Mouse (Mus musculus): ENCODE measurements around the gene Hnrnpu. TPM values are rescaled to one million over a fixed set of nuclear protein-coding genes. Genes with fewer than 3 reads are reported as not detected.

Hnrnpu gene
- 243 and 369 TPM in 2 replicates for polyA plus RNA-seq (2014; fragmentation: Nextera tagmentation; extraction: Ambion mirVana)

DNA sequence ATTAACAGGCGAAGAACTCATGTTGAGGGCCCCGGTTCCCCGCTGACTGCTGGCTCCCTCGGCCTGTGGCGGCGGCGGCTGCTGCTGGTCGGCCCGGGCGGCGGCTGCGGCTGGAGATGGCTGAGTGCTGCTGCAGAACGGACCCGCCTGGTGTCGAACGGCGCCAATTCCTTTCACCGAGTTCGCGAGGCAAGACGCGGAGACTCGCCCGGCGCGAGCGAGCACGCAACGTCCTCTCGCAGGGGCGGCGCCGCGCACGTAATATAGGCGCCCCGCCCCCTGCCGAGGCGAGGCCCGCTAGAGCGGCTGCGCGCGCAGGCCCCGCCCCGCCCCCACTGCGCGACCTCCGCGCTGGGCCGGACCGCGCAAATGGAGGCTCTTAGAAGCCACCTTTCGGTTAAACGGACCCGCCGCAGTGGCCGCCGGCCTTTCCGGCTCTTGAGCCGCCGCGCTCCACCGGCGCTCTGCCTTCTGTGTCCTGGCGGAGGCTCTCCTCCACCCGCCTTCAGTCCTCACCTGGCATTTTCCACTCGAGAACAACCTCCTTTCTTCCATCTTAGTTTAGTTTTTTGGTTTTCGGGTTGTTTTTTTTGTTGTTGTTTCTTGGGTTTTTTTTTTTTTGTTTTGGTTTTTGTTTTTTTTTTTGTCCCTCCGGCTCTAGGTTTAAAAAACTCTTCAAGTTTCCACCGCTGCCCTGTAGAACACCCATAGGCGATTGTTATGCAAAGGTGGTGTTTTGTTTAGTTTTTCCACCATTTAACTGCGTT, at the start of gene Hnrnpu:
Gene Hnrnpu (minus strand): TSS at position 247 of the 767 bp plus-strand sequence.
- Histone ChIP-seq H3K9me3 (ENCODE audit: control insufficient read depth, low read length) (no peaks in the 10 kb centered on the region), H3K4me1 (ENCODE audit: control insufficient read depth, insufficient read depth, low read length) (peaks cover 23% of the 10 kb centered on the region), H3K27ac (replicated peaks; ENCODE audit: low read depth, low read length) (peak within 1 kb of the TSS; percentile 98), H3K36me3 (ENCODE audit: control insufficient read depth, insufficient read depth, low read length) (peaks cover 24% of the 10 kb centered on the region), H3K27me3 (ENCODE audit: control insufficient read depth, insufficient read depth, low read length) (no peaks in the 10 kb centered on the region), H3K4me3 (replicated peaks; ENCODE audit: low read depth, low read length) (peak within 1 kb of the TSS; percentile 100), H3K4me2 (ENCODE audit: low read length) (peak within 1 kb of the TSS; percentile 79), H3K9ac (replicated peaks; ENCODE audit: low read length) (peak within 1 kb of the TSS; percentile 99)
- peak; percentile 100 for DNase-seq
- ATAC-seq (ENCODE audit: low FRiP score, low TSS enrichment), result peak; percentile 90
- under 1% methylated on average over 73 of the region's 73 CpGs for WGBS

DNA sequence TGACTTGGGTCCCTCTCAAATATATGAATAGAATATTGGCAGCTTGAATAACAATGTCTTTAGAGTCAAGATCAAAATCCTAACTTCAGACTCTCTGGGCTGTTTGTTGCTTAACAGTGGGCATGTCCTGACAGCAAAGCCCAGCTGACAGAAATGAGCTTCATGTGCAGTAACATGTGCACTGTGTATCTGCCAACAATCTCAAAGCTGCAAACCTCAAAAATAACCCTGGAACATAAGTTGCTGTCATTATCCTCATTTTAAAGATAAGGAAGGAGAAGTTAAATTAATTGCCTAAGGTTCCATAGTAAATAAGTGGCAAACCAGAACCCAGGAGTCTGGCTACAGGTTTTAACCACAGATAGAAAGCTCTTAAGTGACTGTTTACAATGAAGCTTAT, 44.6 kb upstream of the Hnrnpu start:
- H3K27me3 ChIP-seq (ENCODE audit: control insufficient read depth, insufficient read depth, low read length), result no peaks in the 10 kb centered on the region
- no peak overlapping the region for H3K4me3 ChIP-seq (replicated peaks; ENCODE audit: low read depth, low read length)
- ATAC-seq (ENCODE audit: low FRiP score, low TSS enrichment), result no peak
- H3K9ac ChIP-seq (replicated peaks; ENCODE audit: low read length), result no peak overlapping the region
- no peaks in the 10 kb centered on the region for H3K9me3 ChIP-seq (ENCODE audit: control insufficient read depth, low read length)
- no peak overlapping the region for H3K27ac ChIP-seq (replicated peaks; ENCODE audit: low read depth, low read length)
- no peak for DNase-seq
- no peak overlapping the region for H3K4me2 ChIP-seq (ENCODE audit: low read length)
- no peaks in the 10 kb centered on the region for H3K4me1 ChIP-seq (ENCODE audit: control insufficient read depth, insufficient read depth, low read length)
- H3K36me3 ChIP-seq (ENCODE audit: control insufficient read depth, insufficient read depth, low read length), result no peaks in the 10 kb centered on the region

DNA sequence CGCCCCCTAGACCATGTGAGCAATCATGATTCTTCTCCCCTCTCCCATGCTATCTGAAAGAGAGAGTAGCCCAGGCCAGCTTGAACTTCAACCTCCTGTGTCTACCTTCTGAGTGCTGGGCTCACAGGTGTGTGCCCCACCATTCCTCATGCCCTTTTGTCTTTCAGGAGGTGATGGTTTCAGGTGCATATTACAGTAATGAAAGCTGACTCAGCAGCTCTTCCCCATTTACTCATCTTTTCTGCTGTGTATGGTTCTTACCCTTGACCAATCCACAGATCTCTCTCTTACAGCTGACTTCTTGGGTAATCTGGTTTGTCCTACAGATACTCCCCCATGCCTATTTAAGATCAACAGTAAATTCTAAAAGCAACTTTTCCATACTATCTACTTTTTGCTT, 41.6 kb upstream of the Hnrnpu start:
- no peak overlapping the region for H3K9ac ChIP-seq (replicated peaks; ENCODE audit: low read length)
- H3K36me3 ChIP-seq (ENCODE audit: control insufficient read depth, insufficient read depth, low read length), result no peaks in the 10 kb centered on the region
- no peak for DNase-seq
- no peaks in the 10 kb centered on the region for H3K9me3 ChIP-seq (ENCODE audit: control insufficient read depth, low read length)
- WGBS, result 85% methylated on average over 1 of the region's 1 CpGs
- no peak overlapping the region for H3K4me3 ChIP-seq (replicated peaks; ENCODE audit: low read depth, low read length)
- no peaks in the 10 kb centered on the region for H3K27me3 ChIP-seq (ENCODE audit: control insufficient read depth, insufficient read depth, low read length)
- H3K4me1 ChIP-seq (ENCODE audit: control insufficient read depth, insufficient read depth, low read length), result no peaks in the 10 kb centered on the region
- no peak overlapping the region for H3K27ac ChIP-seq (replicated peaks; ENCODE audit: low read depth, low read length)
- no peak for ATAC-seq (ENCODE audit: low FRiP score, low TSS enrichment)
- no peak overlapping the region for H3K4me2 ChIP-seq (ENCODE audit: low read length)

DNA sequence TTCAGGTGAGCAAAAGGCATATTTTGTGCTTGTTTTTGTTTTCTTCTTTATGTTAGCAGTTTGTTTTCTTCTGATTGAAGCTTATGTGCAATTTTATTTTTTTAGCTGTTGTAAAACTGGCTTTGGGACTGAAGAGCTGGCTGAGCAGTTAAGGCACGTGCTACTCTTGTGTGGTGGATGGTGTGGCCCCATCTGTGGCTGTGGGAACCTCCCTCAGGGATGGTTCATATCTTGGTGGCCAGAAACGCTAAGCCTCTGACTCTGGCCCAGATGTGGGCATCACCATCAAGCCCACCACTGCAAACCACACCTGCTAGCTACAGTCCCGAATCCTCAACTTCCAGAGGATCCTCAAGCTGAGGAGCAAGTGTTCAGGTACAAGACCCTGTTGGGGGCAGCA, 40.5 kb upstream of the Hnrnpu start:
- no peaks in the 10 kb centered on the region for H3K9me3 ChIP-seq (ENCODE audit: control insufficient read depth, low read length)
- no peaks in the 10 kb centered on the region for H3K36me3 ChIP-seq (ENCODE audit: control insufficient read depth, insufficient read depth, low read length)
- 86% methylated on average over 3 of the region's 3 CpGs for WGBS
- no peaks in the 10 kb centered on the region for H3K27me3 ChIP-seq (ENCODE audit: control insufficient read depth, insufficient read depth, low read length)
- no peaks in the 10 kb centered on the region for H3K4me1 ChIP-seq (ENCODE audit: control insufficient read depth, insufficient read depth, low read length)
- H3K4me3 ChIP-seq (replicated peaks; ENCODE audit: low read depth, low read length), result no peak overlapping the region
- ATAC-seq (ENCODE audit: low FRiP score, low TSS enrichment) (no peak), DNase-seq (no peak)
- no peak overlapping the region for H3K4me2 ChIP-seq (ENCODE audit: low read length)
- no peak overlapping the region for H3K27ac ChIP-seq (replicated peaks; ENCODE audit: low read depth, low read length)
- no peak overlapping the region for H3K9ac ChIP-seq (replicated peaks; ENCODE audit: low read length)

DNA sequence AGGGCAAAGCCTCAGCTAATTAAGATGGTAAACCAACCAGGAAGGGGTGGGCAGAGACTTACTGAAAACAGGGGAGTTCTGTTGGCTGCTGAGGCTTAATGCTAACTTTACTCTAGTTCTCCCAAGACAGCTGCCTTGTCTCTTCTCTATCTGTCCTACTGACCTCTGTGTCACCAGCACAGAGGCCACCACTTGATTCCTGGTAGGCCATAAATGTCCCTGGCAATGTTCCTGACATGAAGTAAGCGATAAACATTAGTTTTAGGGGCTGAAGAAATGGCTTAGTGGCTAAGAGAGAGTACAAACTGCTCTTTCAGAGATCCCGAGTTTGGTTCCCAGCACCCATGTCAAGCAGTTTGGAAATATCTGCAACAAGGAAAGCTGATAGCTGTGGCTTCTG, 39.3 kb upstream of the Hnrnpu start:
- Histone ChIP-seq H3K9me3 (ENCODE audit: control insufficient read depth, low read length) (no peaks in the 10 kb centered on the region), H3K27ac (replicated peaks; ENCODE audit: low read depth, low read length) (no peak overlapping the region), H3K27me3 (ENCODE audit: control insufficient read depth, insufficient read depth, low read length) (no peaks in the 10 kb centered on the region), H3K4me1 (ENCODE audit: control insufficient read depth, insufficient read depth, low read length) (no peaks in the 10 kb centered on the region), H3K9ac (replicated peaks; ENCODE audit: low read length) (no peak overlapping the region), H3K36me3 (ENCODE audit: control insufficient read depth, insufficient read depth, low read length) (no peaks in the 10 kb centered on the region), H3K4me3 (replicated peaks; ENCODE audit: low read depth, low read length) (no peak overlapping the region), H3K4me2 (ENCODE audit: low read length) (no peak overlapping the region)
- ATAC-seq (ENCODE audit: low FRiP score, low TSS enrichment), result no peak
- WGBS, result 79% methylated on average over 2 of the region's 2 CpGs
- DNase-seq, result no peak

DNA sequence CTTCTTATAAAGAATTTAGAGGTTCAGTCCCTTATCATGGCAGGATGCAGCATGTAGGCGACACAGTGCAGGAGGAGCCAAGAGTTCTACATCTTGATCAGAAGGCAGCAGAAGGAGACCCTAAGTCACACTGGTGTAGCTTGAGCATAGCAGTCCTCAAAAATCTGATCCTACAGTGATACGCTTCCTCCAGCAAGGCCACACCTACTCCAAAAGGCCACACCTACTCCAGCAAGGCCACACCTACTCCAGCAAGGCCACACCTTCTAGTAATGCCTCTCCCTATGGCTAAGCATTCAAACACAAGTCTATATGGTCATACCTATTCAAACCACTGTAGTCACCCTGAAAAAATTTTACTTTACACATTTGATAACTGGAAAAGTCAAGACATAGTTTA, 38.5 kb upstream of the Hnrnpu start:
- WGBS, result 83% methylated on average over 2 of the region's 2 CpGs
- ATAC-seq (ENCODE audit: low FRiP score, low TSS enrichment), result no peak
- no peak overlapping the region for H3K9ac ChIP-seq (replicated peaks; ENCODE audit: low read length)
- H3K4me2 ChIP-seq (ENCODE audit: low read length), result no peak overlapping the region
- H3K36me3 ChIP-seq (ENCODE audit: control insufficient read depth, insufficient read depth, low read length), result no peaks in the 10 kb centered on the region
- no peak overlapping the region for H3K4me3 ChIP-seq (replicated peaks; ENCODE audit: low read depth, low read length)
- no peaks in the 10 kb centered on the region for H3K27me3 ChIP-seq (ENCODE audit: control insufficient read depth, insufficient read depth, low read length)
- no peaks in the 10 kb centered on the region for H3K4me1 ChIP-seq (ENCODE audit: control insufficient read depth, insufficient read depth, low read length)
- H3K27ac ChIP-seq (replicated peaks; ENCODE audit: low read depth, low read length), result no peak overlapping the region
- H3K9me3 ChIP-seq (ENCODE audit: control insufficient read depth, low read length), result no peaks in the 10 kb centered on the region
- no peak for DNase-seq

DNA sequence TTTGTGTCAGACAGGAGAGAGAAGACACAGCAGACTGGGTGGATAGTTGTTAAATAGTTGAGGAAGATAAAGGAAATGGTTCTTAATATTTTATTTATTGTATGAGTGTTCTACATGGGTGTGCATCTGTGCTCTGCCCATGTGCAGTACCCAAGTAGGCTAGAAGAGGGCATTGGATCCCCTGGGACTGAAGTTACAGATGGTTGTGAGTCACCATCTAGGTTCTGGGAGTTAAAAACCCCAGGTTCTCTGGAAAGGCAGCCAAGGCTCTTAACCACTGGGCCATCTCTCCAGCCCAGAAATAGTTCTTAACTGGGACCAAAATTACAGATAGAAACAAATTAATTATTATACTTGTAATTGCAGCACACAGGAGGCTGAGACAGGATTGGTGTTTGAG, 37.8 kb upstream of the Hnrnpu start:
- no peaks in the 10 kb centered on the region for H3K9me3 ChIP-seq (ENCODE audit: control insufficient read depth, low read length)
- H3K4me1 ChIP-seq (ENCODE audit: control insufficient read depth, insufficient read depth, low read length), result no peaks in the 10 kb centered on the region
- no peak for DNase-seq
- H3K36me3 ChIP-seq (ENCODE audit: control insufficient read depth, insufficient read depth, low read length), result no peaks in the 10 kb centered on the region
- H3K27me3 ChIP-seq (ENCODE audit: control insufficient read depth, insufficient read depth, low read length), result no peaks in the 10 kb centered on the region
- H3K4me3 ChIP-seq (replicated peaks; ENCODE audit: low read depth, low read length), result no peak overlapping the region
- ATAC-seq (ENCODE audit: low FRiP score, low TSS enrichment), result no peak
- no peak overlapping the region for H3K4me2 ChIP-seq (ENCODE audit: low read length)
- no peak overlapping the region for H3K27ac ChIP-seq (replicated peaks; ENCODE audit: low read depth, low read length)
- no peak overlapping the region for H3K9ac ChIP-seq (replicated peaks; ENCODE audit: low read length)

DNA sequence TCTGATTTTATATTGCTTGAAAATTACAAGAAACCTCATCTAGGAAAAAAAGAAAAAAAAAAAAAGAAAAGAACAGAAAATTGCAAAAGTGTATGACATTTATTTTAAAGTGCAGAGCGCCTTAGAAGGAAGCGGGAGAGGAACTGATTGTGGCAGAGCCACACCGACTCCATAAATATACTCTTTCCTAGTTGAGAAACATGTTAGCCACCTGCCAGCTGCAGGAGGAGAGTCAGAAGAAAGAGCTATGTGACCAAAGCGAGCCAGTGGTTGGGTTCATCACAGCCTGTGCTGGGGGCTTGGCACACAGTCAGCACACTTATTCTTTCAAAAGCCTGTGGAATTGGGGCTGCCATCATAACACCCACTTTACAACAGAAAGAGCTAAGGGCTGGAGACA, 35.1 kb upstream of the Hnrnpu start:
- H3K27me3 ChIP-seq (ENCODE audit: control insufficient read depth, insufficient read depth, low read length), result no peaks in the 10 kb centered on the region
- H3K4me1 ChIP-seq (ENCODE audit: control insufficient read depth, insufficient read depth, low read length), result 0 out of 2 replicates have a peak, but pooled peaks cover 4% of the 10 kb centered on the region
- H3K4me3 ChIP-seq (replicated peaks; ENCODE audit: low read depth, low read length), result no peak overlapping the region
- 92% methylated on average over 4 of the region's 4 CpGs for WGBS
- H3K9me3 ChIP-seq (ENCODE audit: control insufficient read depth, low read length), result no peaks in the 10 kb centered on the region
- no peaks in the 10 kb centered on the region for H3K36me3 ChIP-seq (ENCODE audit: control insufficient read depth, insufficient read depth, low read length)
- DNase-seq (no peak), ATAC-seq (ENCODE audit: low FRiP score, low TSS enrichment) (no peak)
- no peak overlapping the region for H3K9ac ChIP-seq (replicated peaks; ENCODE audit: low read length)
- H3K27ac ChIP-seq (replicated peaks; ENCODE audit: low read depth, low read length), result no peak overlapping the region
- no peak overlapping the region for H3K4me2 ChIP-seq (ENCODE audit: low read length)

DNA sequence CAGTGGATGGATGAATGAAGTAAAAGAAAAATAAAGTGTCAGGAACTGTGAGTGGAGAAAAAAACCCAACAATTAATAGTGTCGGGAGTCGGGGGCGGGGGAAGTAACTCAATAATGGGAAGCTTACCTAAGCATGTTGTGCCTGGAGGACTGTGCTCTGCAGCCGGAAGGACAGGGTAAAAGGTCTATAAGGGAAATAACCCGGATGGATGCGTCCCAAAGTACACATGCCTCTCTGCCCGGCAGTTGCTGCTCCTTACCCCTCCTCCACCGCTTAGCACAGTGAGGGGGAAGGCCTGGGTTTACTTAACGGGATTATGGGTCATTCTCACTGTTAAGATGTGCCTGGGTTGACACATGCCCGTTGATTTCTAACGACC, 31.7 kb upstream of the Hnrnpu start:
- WGBS, result 1% methylated on average over 11 of the region's 11 CpGs
- Histone ChIP-seq H3K9ac (replicated peaks; ENCODE audit: low read length) (peak overlapping the region; percentile 52), H3K27ac (replicated peaks; ENCODE audit: low read depth, low read length) (peak overlapping the region; percentile 78), H3K36me3 (ENCODE audit: control insufficient read depth, insufficient read depth, low read length) (no peaks in the 10 kb centered on the region), H3K4me3 (replicated peaks; ENCODE audit: low read depth, low read length) (peak overlapping the region; percentile 46), H3K9me3 (ENCODE audit: control insufficient read depth, low read length) (no peaks in the 10 kb centered on the region), H3K27me3 (ENCODE audit: control insufficient read depth, insufficient read depth, low read length) (no peaks in the 10 kb centered on the region), H3K4me2 (ENCODE audit: low read length) (peak overlapping the region; percentile 87), H3K4me1 (ENCODE audit: control insufficient read depth, insufficient read depth, low read length) (0 out of 2 replicates have a peak, but pooled peaks cover 4% of the 10 kb centered on the region)
- DNase-seq, result peak; percentile 69
- ATAC-seq (ENCODE audit: low FRiP score, low TSS enrichment), result peak; percentile 81
